Comparison of ENCODE assay signal across 14 mouse cellular contexts in genomic region chr8:26751651-26752050, GRCm38 (mm10).
"Had no signal": no experiment of that assay in that cellular context is flagged by ENCODE, and none has a peak within 500 bp of the region (broad histone marks: within the 10 kb centered on the region; RNA-seq: fewer than 3 reads in every experiment).

No protein-coding gene starts in this region.

- DNase-seq: kidney, adult 11 months; kidney, adult 8-10 months; kidney, postnatal 10 days; kidney, postnatal 36 days; layer of hippocampus, postnatal 36 days; liver, embryonic 13.5 days; lung, adult 2 months; lung, postnatal 14 days; lung, postnatal 4 days; midbrain, embryonic 14.5 days; thymus, adult 18-20 months; thymus, postnatal 36 days had no signal

- H3K4me3 ChIP-seq: intestine, embryonic 15.5 days; kidney, embryonic 15.5 days; liver, embryonic 13.5 days had no signal

- H3K27me3 ChIP-seq: intestine, embryonic 15.5 days had no signal

- H3K27ac ChIP-seq: intestine, embryonic 15.5 days; kidney, embryonic 15.5 days; liver, embryonic 13.5 days had no signal

- H3K36me3 ChIP-seq: intestine, embryonic 15.5 days; kidney, embryonic 15.5 days; liver, embryonic 13.5 days had no signal
